Mouse (Mus musculus) brain, adult 2 months (tissue): ENCODE data around the gene Bcl2l11.

ENCODE experiments used
- DNase-seq: peaks from one replicate; pipeline ENCODE4 v3.0.0; 2011; ENCODE audit warnings: low read depth, low spot score

Gene Bcl2l11

DNA sequence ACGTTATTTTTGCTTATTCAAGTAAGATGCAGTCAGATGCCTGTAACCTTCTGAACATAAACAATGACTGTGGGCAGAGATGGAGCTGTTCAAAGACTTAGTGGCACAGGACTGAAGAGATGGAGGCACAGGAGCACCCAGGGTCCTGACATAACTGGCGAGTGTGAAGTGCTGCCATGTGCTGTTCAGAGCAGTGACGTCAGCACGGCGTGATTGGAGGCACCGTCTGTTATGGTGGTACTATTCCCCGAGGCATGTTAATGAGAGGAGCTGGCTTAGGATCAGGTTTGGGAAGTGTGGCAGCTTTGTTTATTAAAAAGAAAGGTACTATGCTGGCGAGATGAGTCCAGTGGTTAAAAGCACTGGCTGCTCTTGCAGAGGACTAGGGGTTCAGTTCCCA is 13.1 kb downstream of the Bcl2l11 start:
- no peak for DNase-seq

DNA sequence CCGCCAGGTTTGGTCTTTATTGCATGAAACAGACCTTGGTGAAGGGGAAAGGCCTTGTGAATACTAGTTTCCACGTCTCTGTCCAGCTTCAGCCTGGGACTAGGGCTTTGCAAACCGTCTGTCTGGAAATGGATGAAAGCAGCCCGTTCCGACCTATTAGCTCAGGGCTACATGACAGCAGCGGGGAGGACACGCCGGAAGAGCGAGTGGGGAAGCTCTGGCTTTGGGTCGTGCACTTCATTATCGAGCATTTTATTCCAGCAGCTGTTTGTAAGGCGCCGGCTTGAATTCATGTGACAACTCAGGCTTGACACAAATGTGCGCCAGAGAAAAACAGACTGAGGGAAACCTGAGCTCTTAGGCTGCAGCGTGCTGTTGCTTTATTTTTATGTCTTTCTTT is 13.9 kb downstream of the Bcl2l11 start:
- peak; percentile 32 for DNase-seq

DNA sequence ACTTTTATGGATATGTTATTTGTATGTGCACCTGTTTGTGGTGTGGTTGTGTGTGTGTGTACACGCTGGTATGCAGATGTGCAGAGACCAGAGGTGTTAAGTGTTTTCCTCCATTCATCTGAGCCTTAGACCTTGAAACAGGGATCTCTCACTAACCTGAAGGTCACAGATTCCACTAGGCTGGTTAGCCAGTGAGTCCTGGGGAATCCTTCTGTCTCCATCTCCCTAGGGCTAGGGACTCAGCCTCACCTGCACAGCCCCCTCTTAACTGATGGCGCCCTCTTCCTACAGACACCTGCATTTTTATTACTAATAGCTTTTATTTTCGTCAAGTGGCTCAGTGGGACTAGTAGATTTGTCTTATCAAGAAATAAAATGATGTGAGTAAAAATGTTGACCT is 14.3 kb downstream of the Bcl2l11 start:
- DNase-seq: no peak

GRCm38 (mm10) chr2:128143992-128144391 is 18.2 kb downstream of the Bcl2l11 start:
- no peak for DNase-seq

DNA sequence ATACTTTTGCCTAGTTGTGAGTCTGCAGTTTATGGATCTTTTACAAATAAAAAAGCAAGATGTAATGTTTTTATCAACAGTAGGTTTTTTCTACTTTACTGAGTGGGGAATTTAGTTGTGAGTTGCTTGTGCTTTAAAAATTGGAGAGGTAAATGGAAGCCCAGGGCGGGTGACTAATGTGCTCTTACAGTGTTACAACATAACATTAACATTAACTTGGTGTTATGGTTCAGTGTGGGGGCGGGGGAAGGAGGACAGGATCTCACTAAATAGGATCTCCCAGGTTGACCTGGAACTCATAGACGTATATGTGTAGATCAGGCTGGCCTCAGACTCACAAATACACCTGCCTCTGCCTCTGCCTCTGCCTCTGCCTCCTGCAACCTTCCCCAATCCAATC is 19.6 kb downstream of the Bcl2l11 start:
- no peak for DNase-seq

GRCm38 (mm10) chr2:128149596-128149995 is 23.8 kb downstream of the Bcl2l11 start:
- no peak for DNase-seq

DNA sequence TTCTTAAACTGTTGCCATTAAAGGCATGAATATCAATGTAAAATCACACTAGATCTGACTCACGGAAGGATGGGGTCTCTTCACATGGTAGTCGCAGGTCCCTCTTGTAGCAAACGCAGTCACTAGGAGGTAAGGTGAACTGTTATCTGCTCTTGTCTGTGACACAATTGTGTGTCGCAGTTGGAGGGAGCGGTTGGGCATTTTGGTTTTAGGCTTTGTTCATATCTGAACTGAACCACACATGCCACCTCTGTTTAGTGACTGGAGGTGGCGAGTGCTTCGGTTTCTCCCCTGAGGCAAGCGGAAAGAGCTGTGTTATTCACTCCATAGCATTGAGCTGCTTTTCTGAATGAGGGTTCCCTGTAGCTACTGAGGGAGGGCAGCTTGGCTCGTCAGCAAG is 26.4 kb downstream of the Bcl2l11 start:
- DNase-seq: no peak

- no peak for DNase-seq
Measured at GRCm38 (mm10) chr2:128152845-128153550, 27.2 kb downstream of the Bcl2l11 start.

- DNase-seq: no peak
Measured at GRCm38 (mm10) chr2:128153551-128153910, 27.7 kb downstream of the Bcl2l11 start.

DNA sequence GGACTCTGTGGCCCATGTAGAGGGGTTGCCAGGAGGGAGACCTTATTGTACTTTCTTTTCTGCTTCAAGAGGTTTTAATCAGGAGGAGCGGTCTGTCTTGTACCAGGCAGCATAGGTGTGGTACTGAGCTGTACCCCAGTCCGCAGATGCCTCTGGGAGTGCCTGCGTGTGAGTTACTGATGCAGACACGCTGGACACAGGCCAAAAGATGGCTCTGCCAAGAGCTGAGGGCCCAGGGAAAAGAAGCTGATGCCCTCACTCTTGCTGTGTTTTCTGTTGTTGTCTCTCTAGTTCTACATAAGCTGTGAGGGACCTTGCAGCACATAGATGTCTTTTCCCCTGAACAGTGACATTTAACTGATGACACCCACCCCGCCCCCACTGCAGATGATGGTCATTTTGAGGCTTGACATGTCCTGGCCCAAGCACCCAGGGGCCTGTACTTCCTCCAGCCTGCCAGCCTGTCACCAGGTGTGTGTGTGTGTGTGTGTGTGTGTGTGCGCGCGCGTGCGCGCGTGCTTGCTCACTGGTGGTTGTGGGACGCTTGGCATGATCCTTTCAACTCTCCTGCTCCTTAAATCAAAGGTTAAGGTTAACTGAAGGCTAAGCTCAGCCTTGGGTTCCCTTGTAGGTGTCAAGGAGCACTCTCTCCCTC is 29.7 kb downstream of the Bcl2l11 start:
- DNase-seq: peak; percentile 31

- no peak for DNase-seq
Measured at GRCm38 (mm10) chr2:128156067-128156462, 30.2 kb downstream of the Bcl2l11 start.

GRCm38 (mm10) chr2:128156557-128157412 is 30.9 kb downstream of the Bcl2l11 start:
- no peak for DNase-seq

- DNase-seq: no peak
Measured at GRCm38 (mm10) chr2:128158734-128159410, 33.0 kb downstream of the Bcl2l11 start.

- no peak for DNase-seq
Measured at GRCm38 (mm10) chr2:128159619-128160125, 33.8 kb downstream of the Bcl2l11 start.

DNA sequence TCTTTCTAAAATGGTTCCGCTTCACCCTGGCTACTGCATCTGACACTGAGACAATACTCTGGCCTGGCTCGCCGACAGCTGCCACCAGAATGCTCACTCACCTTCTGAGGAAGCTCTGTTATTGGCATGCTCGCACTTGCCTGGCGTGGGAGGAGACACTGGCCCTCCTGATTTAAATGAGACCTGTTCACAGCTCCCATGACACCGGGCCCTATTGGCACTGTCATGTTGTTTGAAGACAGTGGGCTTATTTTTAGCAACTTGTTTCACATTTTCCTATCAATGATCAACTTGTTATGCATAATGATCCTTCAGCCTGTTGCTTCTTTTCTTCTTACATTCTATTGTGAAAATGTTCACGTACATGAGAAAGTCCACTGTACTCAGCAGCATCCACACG is 37.3 kb downstream of the Bcl2l11 start:
- no peak for DNase-seq

DNA sequence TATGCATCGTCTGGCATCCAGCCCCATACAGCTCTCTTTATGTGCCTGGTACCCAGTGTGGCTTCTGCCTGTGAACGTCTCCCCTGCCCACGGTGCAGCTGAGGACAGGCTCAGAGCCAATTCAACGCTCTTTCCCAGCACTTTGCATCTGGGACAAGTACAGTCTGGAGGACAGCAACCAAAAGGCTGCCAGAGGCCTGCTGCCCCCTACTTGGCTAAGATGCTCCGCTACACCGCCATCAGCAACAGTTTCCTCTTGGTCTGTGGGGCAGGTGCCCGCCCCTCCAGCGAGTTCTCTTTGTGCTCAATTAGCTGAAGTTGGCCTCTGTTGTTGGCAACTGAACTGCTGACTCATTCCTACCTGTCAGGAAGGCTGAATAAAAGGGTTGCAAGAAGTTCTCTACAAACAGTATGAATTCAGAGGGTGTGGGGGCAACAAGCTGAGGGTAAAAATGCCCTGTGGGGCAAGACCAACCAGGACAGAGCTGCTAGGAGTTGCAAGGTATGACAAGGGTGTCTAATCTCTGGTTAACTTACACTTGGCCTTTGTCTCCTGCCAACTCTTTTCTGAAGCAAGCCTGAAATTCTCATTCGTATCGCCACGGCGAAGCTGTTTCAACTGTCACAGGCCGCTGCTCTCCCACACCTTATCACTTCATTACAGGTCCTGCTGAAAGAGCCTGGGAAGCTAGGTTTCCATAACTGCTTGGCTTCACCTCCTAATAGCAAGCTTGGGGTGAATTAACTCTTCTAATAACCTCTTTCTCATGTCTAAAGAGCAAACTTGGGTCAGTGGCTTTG is 41.0 kb downstream of the Bcl2l11 start:
- DNase-seq: peak; percentile 68

DNA sequence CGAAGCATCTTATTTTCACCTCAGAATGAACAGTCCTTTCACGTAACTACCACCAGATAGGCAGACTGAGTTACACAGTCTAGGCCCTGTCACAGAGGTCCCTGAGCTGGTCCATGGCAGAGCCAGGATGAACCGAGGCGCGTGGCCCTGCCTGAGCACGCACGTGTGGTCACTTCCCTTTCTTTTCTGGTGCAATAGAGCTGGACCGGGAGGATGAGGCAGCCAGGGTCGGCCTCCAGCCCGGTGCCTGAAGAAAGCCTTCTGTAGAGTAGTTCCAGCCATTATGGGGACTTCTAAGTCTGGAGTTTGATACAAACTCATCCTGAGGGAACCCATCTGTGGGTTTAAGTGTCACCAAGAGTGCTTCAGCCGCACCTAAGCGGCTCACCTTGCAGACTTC is 42.1 kb downstream of the Bcl2l11 start:
- DNase-seq: no peak

DNA sequence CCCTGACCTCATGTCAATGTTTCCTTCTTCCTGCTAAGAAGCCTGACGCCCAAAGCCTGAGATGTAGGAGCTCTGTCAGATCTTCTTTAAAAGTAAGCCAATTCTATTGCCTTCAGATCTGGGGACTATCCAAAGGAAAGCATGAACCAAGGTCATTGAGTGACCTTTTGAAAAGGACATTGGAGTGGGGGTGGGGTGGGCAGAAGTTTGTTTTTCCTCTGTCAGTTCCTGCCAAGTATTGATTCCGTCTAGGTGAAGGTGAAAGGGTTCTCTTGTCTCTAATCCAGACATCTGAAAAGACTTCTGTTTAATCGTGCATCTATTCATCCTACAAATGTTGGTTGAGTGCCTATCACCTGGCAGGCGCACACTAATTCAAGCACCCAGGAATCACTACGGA is 43.6 kb downstream of the Bcl2l11 start:
- DNase-seq: no peak

GRCm38 (mm10) chr2:128169972-128170371 is 44.1 kb downstream of the Bcl2l11 start:
- no peak for DNase-seq

DNA sequence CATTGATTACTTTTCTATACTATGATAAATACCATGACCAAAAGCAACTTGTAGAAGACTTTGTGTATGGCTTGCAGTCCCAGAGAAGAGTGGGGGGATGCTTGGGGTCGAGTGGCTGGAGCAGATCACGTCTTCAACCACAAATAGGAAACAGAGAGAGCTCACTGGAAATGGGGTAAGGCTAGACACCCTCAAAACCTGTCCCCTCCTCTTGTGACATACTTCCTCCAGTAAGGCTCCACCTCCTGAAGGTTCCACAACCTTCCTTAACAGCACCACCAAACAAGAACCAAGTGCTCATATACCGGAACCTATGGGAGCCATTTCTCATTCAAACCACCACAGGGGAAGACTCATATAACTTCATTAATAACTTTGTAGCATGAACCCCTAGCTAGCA is 44.8 kb downstream of the Bcl2l11 start:
- DNase-seq: no peak

DNA sequence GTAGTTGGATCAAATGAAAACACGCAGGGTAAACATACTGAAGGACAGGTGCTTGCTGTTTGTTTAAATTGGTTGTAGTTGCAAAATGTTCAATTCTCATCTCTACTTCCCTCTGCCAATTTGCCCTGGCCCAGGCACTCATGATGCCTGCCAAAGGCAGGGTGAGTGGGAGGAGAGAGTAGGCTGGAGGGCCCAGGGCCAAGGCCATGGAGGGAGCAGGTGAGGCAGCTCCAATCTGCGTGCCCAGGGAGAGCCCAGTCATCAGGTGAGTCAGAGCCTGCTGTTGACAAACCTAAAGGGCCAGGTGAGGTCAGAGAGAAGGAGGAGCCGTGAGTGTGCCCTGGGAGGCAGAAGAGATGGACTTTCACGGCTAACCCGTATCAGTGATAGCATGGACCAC is 46.4 kb downstream of the Bcl2l11 start:
- DNase-seq: peak; percentile 94
